Mouse (Mus musculus) adrenal gland, postnatal 25 days (tissue): ENCODE measurements around the gene Ccdc157. TPM values are rescaled to one million over a fixed set of nuclear protein-coding genes. Genes with fewer than 3 reads are reported as not detected.
"Not testable (repeated sequence)": the region's sequence is repeated elsewhere in the genome, so short reads cannot be mapped to it uniquely, and the experiment has no call there.

Source experiments
- DNase-seq: peaks from one replicate; pipeline ENCODE4 v3.0.0; 2021; ENCODE audit warnings: mixed read lengths
- total RNA-seq: library from RNA; stranded (reverse); gene quantifications from 2 replicates; pipeline ENCODE4 v1.2.3, GENCODE M21; 2021

The Ccdc157 gene
- total RNA-seq, 1 experiment from 2014 or later = 14.0 TPM

- no peak for DNase-seq
These were observed 33.0 kb downstream of the Ccdc157 start for GRCm38 (mm10) chr11:4127059-4127458.

- DNase-seq = peak; percentile 48
These were observed 36.2 kb downstream of the Ccdc157 start for GRCm38 (mm10) chr11:4123922-4124321.

GRCm38 (mm10) chr11:4122742-4123579, 37.1 kb downstream of the Ccdc157 start, which contains the start of gene Sec14l2:
Gene Sec14l2 (minus strand): TSS chr11:4123415.
- no peak for DNase-seq

GRCm38 (mm10) chr11:4122226-4122625, 37.9 kb downstream of the Ccdc157 start:
- DNase-seq = no peak

GRCm38 (mm10) chr11:4121691-4122090, 38.4 kb downstream of the Ccdc157 start:
- DNase-seq = no peak

- no peak for DNase-seq
These were observed 40.5 kb downstream of the Ccdc157 start for GRCm38 (mm10) chr11:4119635-4120034.

- peak; percentile 59 for DNase-seq
These were observed 41.8 kb downstream of the Ccdc157 start for GRCm38 (mm10) chr11:4118081-4118921.

GRCm38 (mm10) chr11:4117372-4118071, 42.6 kb downstream of the Ccdc157 start:
- DNase-seq = no peak

- no peak for DNase-seq
These were observed 43.5 kb downstream of the Ccdc157 start for GRCm38 (mm10) chr11:4116458-4117141.

- DNase-seq = no peak
These were observed 44.7 kb downstream of the Ccdc157 start for GRCm38 (mm10) chr11:4115407-4115806.

- DNase-seq = not testable (repeated sequence)
These were observed 45.6 kb downstream of the Ccdc157 start for GRCm38 (mm10) chr11:4114541-4114940.

- DNase-seq = no peak
These were observed 46.1 kb downstream of the Ccdc157 start for GRCm38 (mm10) chr11:4113970-4114369.

- no peak for DNase-seq
These were observed 46.6 kb downstream of the Ccdc157 start for GRCm38 (mm10) chr11:4113496-4113895.

GRCm38 (mm10) chr11:4112861-4113260, 47.2 kb downstream of the Ccdc157 start:
- DNase-seq = no peak

GRCm38 (mm10) chr11:4112033-4112432, 48.1 kb downstream of the Ccdc157 start:
- DNase-seq = no peak

GRCm38 (mm10) chr11:4108691-4109090, 51.4 kb downstream of the Ccdc157 start:
- DNase-seq = no peak

- not testable (repeated sequence) for DNase-seq
These were observed 52.2 kb downstream of the Ccdc157 start for GRCm38 (mm10) chr11:4107901-4108300.

GRCm38 (mm10) chr11:4105444-4105843, 54.6 kb downstream of the Ccdc157 start:
- DNase-seq = no peak

- no peak for DNase-seq
These were observed 55.1 kb downstream of the Ccdc157 start for GRCm38 (mm10) chr11:4104989-4105388.

- DNase-seq = no peak
These were observed 56.6 kb downstream of the Ccdc157 start for GRCm38 (mm10) chr11:4103522-4103921.

GRCm38 (mm10) chr11:4101851-4102250, 58.2 kb downstream of the Ccdc157 start:
- DNase-seq = no peak

GRCm38 (mm10) chr11:4099447-4099846, 60.6 kb downstream of the Ccdc157 start:
- DNase-seq = no peak
